Mouse (Mus musculus) heart, embryonic 15.5 days (tissue): ENCODE results near the gene Exoc4. TPM values are rescaled to one million over a fixed set of nuclear protein-coding genes. Genes with fewer than 3 reads are reported as not detected.

Experiments used
- ATAC-seq: fragments of 200-750 bp; cut with Nextera tagmentation; replicated peaks from 2 replicates; pipeline ENCODE4 v1.8.0; 2017; ENCODE audit warnings: low read depth, moderate TSS enrichment; ENCODE audit not compliant: insufficient number of reproducible peaks, insufficient read depth, low FRiP score
- H3K27ac ChIP-seq: fragments of 300-500 bp; sonication (generic); 2 replicates; pipeline ENCODE4 v1.5.1; 2015; ENCODE audit warnings: mild to moderate bottlenecking, inconsistent platforms
- H3K27me3 ChIP-seq: fragments of 300-500 bp; sonication (generic); 2 replicates; pipeline ENCODE4 v1.6.1; 2015; ENCODE audit warnings: inconsistent platforms
- H3K36me3 ChIP-seq: fragments of 300-500 bp; sonication (generic); 2 replicates; pipeline ENCODE4 v1.6.1; 2015; ENCODE audit warnings: mild to moderate bottlenecking, inconsistent platforms
- H3K4me1 ChIP-seq: fragments of 300-500 bp; sonication (generic); replicated peaks from 2 replicates; pipeline ENCODE4 v1.6.1; 2015; ENCODE audit warnings: inconsistent platforms
- H3K4me2 ChIP-seq: fragments of 300-500 bp; sonication (generic); 2 replicates; pipeline ENCODE4 v1.6.1; 2015; ENCODE audit warnings: inconsistent platforms, mild to moderate bottlenecking, moderate library complexity
- H3K4me3 ChIP-seq: fragments of 300-500 bp; sonication (generic); 2 replicates; pipeline ENCODE4 v1.5.1; 2015; ENCODE audit warnings: mild to moderate bottlenecking, inconsistent platforms
- H3K9ac ChIP-seq: fragments of 300-500 bp; sonication (generic); 2 replicates; pipeline ENCODE4 v1.6.1; 2015; ENCODE audit warnings: mild to moderate bottlenecking, inconsistent platforms
- H3K9me3 ChIP-seq: fragments of 300-500 bp; sonication (generic); replicated peaks from 2 replicates; pipeline ENCODE4 v1.6.1; 2016; ENCODE audit warnings: inconsistent platforms
- WGBS: fragments of 180-500 bp; shearing (Covaris S2); methylation state at CpG from one replicate; pipeline ENCODE4 v1.1.7; 2015; ENCODE audit warnings: mixed read lengths; 5-methylcytosine and 5-hydroxymethylcytosine counted together
- polyA plus RNA-seq: library from polyadenylated mRNA; unstranded; fragments of >200 nt; fragmentation: Nextera tagmentation; extraction: Ambion mirVana; gene quantifications from 2 replicates; pipeline ENCODE4 v1.2.1, GENCODE M21; 2015

Gene Exoc4
- polyA plus RNA-seq, 1 experiment from 2014 or later = 26.5 TPM

- Histone ChIP-seq H3K4me3 (no peak overlapping the region), H3K27me3 (no peaks in the 10 kb centered on the region), H3K9me3 (no peaks in the 10 kb centered on the region), H3K36me3 (no peaks in the 10 kb centered on the region), H3K9ac (no peak overlapping the region), H3K4me2 (no peak overlapping the region), H3K27ac (no peak overlapping the region), H3K4me1 (peaks cover 7% of the 10 kb centered on the region)
- ATAC-seq = no peak
- WGBS = 36% methylated on average over 2 of the region's 2 CpGs
These were observed 388.3 kb downstream of the Exoc4 start for GRCm38 (mm10) chr6:33637192-33637591.

DNA sequence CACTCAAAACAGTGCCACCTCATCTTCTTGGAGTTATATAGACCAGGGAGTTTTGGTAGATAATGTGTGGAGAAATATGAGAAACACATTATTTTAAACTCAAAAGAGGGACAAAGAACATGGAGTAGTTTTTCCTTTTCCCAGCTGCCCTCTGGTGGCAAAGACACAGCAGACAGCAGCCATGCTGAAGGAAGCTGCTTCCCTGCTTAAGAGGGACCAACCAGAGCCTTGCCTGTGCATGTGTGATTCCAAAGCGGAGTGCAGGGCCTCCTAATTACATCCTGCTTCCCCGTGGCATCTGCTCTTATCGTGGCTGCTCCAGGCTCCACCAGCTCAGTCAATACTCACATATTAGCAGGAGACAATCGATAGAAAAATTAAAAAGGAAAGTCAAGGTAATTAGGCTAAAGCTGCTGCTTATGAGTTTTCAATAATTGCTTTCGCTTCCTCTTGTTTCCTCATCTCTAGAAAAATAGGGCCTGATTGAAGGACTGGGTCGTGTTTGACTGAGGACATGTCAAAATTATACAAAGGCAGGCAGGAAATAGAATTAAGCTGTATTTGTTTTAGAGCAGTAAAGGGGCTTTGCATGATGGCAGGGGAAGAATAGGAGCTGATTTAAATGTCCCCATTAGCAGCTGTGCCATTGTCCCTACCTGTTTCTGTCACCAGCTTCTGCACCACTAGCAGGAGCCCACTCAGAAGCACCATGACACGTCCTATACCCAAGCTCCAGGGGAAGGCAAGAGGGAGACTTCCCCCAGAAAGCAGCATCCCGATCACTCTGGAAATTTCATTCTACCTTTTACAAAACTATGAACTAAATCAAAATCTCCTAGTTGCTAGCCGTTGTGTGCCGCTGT, 433.1 kb downstream of the Exoc4 start:
- no peak overlapping the region for H3K4me3 ChIP-seq
- no peak overlapping the region for H3K27ac ChIP-seq
- H3K36me3 ChIP-seq = no peaks in the 10 kb centered on the region
- no peaks in the 10 kb centered on the region for H3K4me1 ChIP-seq
- no peaks in the 10 kb centered on the region for H3K9me3 ChIP-seq
- no peak overlapping the region for H3K9ac ChIP-seq
- H3K27me3 ChIP-seq = no peaks in the 10 kb centered on the region
- WGBS = 59% methylated on average over 10 of the region's 10 CpGs
- no peak overlapping the region for H3K4me2 ChIP-seq
- ATAC-seq = no peak

DNA sequence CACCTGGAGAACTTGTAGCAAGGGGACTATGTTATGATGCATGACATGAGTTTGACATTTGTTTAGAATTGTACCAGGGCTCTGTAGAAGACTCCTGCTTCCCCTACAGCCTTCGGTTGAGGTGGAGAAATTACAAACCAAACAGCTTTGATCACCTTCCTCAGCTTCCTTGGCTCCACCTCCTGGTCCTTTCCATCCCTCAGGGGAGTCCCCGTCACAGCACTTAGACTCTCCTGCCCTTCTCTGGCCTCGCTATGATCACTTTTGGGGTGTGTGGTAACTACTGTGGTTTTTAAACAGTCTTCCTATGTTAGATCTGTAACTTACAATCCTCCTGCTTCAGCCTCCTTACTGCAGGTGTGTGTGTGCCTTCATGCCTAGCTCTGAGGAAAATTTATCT, 434.6 kb downstream of the Exoc4 start:
- no peaks in the 10 kb centered on the region for H3K36me3 ChIP-seq
- no peaks in the 10 kb centered on the region for H3K9me3 ChIP-seq
- no peak overlapping the region for H3K4me3 ChIP-seq
- no peak overlapping the region for H3K4me2 ChIP-seq
- H3K27ac ChIP-seq = no peak overlapping the region
- H3K27me3 ChIP-seq = no peaks in the 10 kb centered on the region
- WGBS = 78% methylated on average over 3 of the region's 3 CpGs
- no peak overlapping the region for H3K9ac ChIP-seq
- no peaks in the 10 kb centered on the region for H3K4me1 ChIP-seq
- ATAC-seq = no peak

DNA sequence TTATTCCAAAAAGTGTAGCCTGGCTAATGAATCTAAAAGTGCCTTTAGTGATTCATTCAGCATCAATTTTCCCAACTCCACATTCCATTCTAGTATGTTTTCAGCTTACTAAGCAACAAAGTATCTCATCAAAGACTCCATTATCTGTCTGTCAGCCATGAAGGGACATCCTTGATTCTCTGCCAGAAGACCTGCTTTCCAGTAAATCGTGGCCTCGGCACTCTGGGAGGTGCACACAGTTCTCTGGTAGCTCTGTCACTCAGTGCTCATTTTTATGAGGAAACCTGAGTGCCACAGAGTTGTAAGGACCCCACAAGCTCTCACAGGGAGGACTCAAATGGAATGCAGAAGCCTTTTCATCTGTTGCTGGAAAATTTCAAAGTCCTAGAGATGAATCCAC, 436.4 kb downstream of the Exoc4 start:
- no peak overlapping the region for H3K9ac ChIP-seq
- H3K27ac ChIP-seq = no peak overlapping the region
- no peaks in the 10 kb centered on the region for H3K27me3 ChIP-seq
- H3K4me1 ChIP-seq = no peaks in the 10 kb centered on the region
- no peak for ATAC-seq
- H3K4me2 ChIP-seq = no peak overlapping the region
- no peaks in the 10 kb centered on the region for H3K36me3 ChIP-seq
- no peak overlapping the region for H3K4me3 ChIP-seq
- H3K9me3 ChIP-seq = no peaks in the 10 kb centered on the region
- WGBS = 52% methylated on average over 2 of the region's 2 CpGs

DNA sequence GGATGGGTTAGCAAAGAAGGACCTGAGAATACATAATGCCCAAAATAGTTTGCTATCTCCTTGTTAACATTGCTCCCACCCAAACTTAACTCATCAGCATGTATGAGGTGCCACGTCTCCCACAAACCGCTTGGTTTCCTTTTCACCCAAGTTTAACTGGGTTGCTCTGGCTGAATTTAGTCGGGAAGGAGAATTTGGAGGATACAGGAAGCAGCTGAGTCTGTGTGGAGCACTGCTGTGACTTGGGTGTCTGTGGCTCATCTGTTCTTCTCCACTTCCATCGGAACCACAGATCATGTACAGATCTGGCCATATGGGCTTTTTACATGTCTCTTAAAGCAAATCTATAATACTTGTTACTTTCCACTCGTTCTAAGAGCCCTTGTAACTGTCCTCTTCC, 441.7 kb downstream of the Exoc4 start:
- Histone ChIP-seq H3K4me2 (no peak overlapping the region), H3K4me3 (no peak overlapping the region), H3K27me3 (no peaks in the 10 kb centered on the region), H3K9ac (no peak overlapping the region), H3K27ac (no peak overlapping the region), H3K9me3 (no peaks in the 10 kb centered on the region), H3K4me1 (no peaks in the 10 kb centered on the region), H3K36me3 (no peaks in the 10 kb centered on the region)
- ATAC-seq = no peak
- 76% methylated on average over 5 of the region's 5 CpGs for WGBS

DNA sequence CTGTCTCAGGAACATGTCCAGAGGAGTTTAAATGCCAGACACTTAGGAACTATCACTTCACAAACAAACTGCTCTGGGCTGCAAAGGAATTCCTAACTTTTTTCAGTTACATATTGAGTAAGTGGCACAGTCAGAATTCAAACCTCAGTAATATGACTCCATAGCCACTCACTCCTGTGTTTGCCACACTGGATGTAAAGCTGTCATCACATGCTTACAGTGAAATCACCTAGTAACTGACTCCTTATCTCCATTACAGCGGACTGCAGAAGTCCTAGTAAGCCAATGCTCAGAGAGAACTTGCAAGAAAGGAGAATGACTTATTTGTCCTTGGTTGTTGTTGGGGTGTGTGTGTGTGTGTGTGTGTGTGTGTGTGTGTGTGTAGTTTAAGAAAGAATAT, 448.1 kb downstream of the Exoc4 start:
- H3K36me3 ChIP-seq = no peaks in the 10 kb centered on the region
- no peak for ATAC-seq
- no peak overlapping the region for H3K9ac ChIP-seq
- no peak overlapping the region for H3K4me2 ChIP-seq
- 0 out of 2 replicates have a peak, but pooled peaks cover 10% of the 10 kb centered on the region for H3K4me1 ChIP-seq
- H3K9me3 ChIP-seq = no peaks in the 10 kb centered on the region
- H3K4me3 ChIP-seq = no peak overlapping the region
- H3K27ac ChIP-seq = 0 out of 2 replicates have a peak overlapping the region, but pooled peaks have one; percentile 0
- WGBS = 34% methylated on average over 1 of the region's 1 CpGs
- H3K27me3 ChIP-seq = no peaks in the 10 kb centered on the region

DNA sequence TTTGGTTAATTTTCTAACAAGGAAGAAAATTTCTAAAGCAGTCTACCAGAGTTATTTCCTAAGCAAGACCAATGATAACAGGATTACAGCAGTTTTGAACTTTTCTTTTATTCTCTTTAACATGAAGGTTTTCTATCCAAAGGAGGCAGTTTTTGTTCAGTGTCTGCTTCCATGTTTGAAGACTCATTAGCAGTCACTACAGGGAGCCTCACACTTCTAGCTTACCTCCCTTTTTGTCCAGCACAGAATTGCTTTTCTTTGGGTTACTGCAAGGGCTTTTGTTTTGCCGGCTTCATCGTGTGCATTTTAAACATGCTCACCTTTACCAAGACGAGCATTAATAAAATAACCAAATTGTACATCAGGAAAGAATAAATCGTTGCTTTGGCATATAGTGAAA, 460.0 kb downstream of the Exoc4 start:
- Histone ChIP-seq H3K9me3 (no peaks in the 10 kb centered on the region), H3K27me3 (no peaks in the 10 kb centered on the region), H3K4me3 (no peak overlapping the region), H3K36me3 (no peaks in the 10 kb centered on the region), H3K9ac (no peak overlapping the region), H3K27ac (no peak overlapping the region), H3K4me2 (no peak overlapping the region), H3K4me1 (no peaks in the 10 kb centered on the region)
- 81% methylated on average over 4 of the region's 4 CpGs for WGBS
- no peak for ATAC-seq

GRCm38 (mm10) chr6:33709340-33709739, 460.5 kb downstream of the Exoc4 start:
- Histone ChIP-seq H3K4me1 (no peaks in the 10 kb centered on the region), H3K27me3 (no peaks in the 10 kb centered on the region), H3K9ac (no peak overlapping the region), H3K4me2 (no peak overlapping the region), H3K9me3 (no peaks in the 10 kb centered on the region), H3K4me3 (no peak overlapping the region), H3K36me3 (no peaks in the 10 kb centered on the region), H3K27ac (no peak overlapping the region)
- 89% methylated on average over 5 of the region's 5 CpGs for WGBS
- no peak for ATAC-seq

GRCm38 (mm10) chr6:33711742-33712141, 462.9 kb downstream of the Exoc4 start:
- no peak for ATAC-seq
- H3K4me1 ChIP-seq = no peaks in the 10 kb centered on the region
- 72% methylated on average over 3 of the region's 3 CpGs for WGBS

GRCm38 (mm10) chr6:33712540-33713118, 463.7 kb downstream of the Exoc4 start:
- no peak for ATAC-seq
- no peaks in the 10 kb centered on the region for H3K27me3 ChIP-seq
- H3K4me1 ChIP-seq = no peaks in the 10 kb centered on the region
- no peaks in the 10 kb centered on the region for H3K36me3 ChIP-seq
- H3K9ac ChIP-seq = no peak overlapping the region
- H3K4me2 ChIP-seq = no peak overlapping the region
- no peaks in the 10 kb centered on the region for H3K9me3 ChIP-seq
- 86% methylated on average over 7 of the region's 7 CpGs for WGBS
- no peak overlapping the region for H3K4me3 ChIP-seq
- H3K27ac ChIP-seq = no peak overlapping the region

More at GRCm38 (mm10) chr6:33711742-33712141, 462.9 kb downstream of the Exoc4 start:
- no peak overlapping the region for H3K27ac ChIP-seq
- H3K4me3 ChIP-seq = no peak overlapping the region
- no peaks in the 10 kb centered on the region for H3K27me3 ChIP-seq
- H3K9ac ChIP-seq = no peak overlapping the region
- H3K9me3 ChIP-seq = no peaks in the 10 kb centered on the region
- H3K4me2 ChIP-seq = no peak overlapping the region
- no peaks in the 10 kb centered on the region for H3K36me3 ChIP-seq

DNA sequence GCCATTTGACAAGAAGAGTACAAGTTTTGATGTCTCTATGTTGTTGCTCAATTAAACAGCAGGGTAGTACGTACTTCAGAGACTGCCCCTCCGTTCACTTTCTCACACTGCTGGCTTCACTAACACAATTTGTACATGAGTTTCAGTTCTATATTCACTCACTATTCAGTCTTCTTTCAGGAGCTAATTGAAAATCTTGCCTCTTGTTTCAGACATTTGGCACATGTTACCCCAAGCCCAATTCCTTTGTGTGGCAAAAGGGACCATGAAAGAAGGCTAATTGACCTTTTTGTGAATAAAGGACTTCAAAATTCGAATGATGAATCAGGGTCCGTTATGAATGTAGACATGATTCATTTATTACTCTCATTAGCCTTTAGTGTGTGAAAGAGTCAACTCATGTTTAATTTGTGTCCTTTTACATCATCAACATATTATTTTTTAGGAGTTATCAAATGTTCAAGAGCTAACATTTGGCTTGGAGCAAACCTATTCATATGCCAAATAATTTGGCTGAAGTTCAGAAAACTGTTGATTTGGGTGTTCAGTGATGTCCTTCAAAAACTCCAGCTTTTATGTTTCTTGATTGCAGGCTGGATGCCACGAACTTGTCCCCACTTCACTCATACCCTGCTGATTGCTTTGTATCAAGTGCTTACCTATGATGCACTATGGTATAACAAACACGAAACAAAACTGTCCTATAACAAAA, 467.5 kb downstream of the Exoc4 start:
- H3K27me3 ChIP-seq = no peaks in the 10 kb centered on the region
- peaks cover 4% of the 10 kb centered on the region; the same call in 1 of the 2 replicates for H3K4me1 ChIP-seq
- H3K9ac ChIP-seq = no peak overlapping the region
- ATAC-seq = no peak
- no peak overlapping the region for H3K4me3 ChIP-seq
- no peaks in the 10 kb centered on the region for H3K36me3 ChIP-seq
- no peak overlapping the region for H3K4me2 ChIP-seq
- no peaks in the 10 kb centered on the region for H3K9me3 ChIP-seq
- WGBS = 80% methylated on average over 6 of the region's 6 CpGs
- no peak overlapping the region for H3K27ac ChIP-seq
